Mouse (Mus musculus): ENCODE results near the gene Mul1. TPM values are rescaled to one million over a fixed set of nuclear protein-coding genes. Genes with fewer than 3 reads are reported as not detected.
A peak's percentile ranks its signal among the peaks of the same experiment; 100 is the strongest.

Mul1 gene
- total and polyA plus RNA-seq, 2 experiments = 17.4 to 28.9 TPM

DNA sequence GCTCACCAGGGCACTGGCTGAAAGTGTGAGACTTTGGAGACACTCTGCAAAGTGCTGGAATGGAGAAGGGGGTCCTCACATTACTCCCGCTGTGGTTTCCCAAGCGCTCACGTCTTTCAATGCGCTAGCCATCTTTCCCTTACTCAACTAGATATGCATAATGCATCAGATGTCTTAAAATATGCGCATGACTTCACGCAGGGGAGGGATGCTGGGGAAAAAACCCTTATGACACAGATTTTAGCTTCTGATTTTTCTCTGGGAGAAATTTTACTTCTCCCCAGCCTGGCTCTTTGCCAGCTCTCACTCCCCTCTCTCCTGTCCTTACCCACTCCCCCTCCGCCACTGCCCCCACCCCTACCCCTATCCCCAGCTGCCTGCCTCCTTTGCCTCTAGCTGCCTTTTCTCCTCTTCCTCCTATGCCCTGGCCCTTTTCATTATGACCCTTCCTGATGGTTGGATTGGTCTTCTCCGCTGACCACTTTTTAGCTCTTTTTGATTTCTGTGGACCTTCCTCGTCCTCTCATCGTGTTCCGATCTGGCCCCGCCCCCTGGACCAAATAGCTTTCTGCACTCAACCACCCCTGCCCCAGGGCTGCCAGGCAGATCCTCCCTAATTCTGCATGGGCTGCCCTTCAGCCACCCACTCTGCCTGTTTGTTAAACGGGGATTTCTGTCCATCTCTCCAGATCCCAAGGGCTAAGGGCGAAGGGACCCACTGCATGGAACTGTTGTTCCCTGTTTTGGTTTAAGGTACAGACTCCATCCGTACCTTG, 13.5 kb downstream of the Mul1 start:
- H3K4me3 ChIP-seq (ENCODE audit: insufficient read depth, low read depth, low read length) = no peak overlapping the region
- no peak overlapping the region for H3K9ac ChIP-seq (ENCODE audit: low read depth, low read length)
- no peaks in the 10 kb centered on the region for H3K4me1 ChIP-seq (ENCODE audit: control insufficient read depth, insufficient read depth, low read length)
- no peaks in the 10 kb centered on the region for H3K36me3 ChIP-seq (ENCODE audit: control insufficient read depth, insufficient read depth, low read length)
- H3K27me3 ChIP-seq (ENCODE audit: control insufficient read depth, insufficient read depth, low read length) = no peaks in the 10 kb centered on the region
- DNase-seq (ENCODE audit: extremely low read depth, low read depth, low spot score) = no peak
- no peaks in the 10 kb centered on the region for H3K79me2 ChIP-seq (ENCODE audit: control insufficient read depth, insufficient read depth, low read length)
- 54% methylated on average over 15 of the region's 15 CpGs for WGBS
- H3K27ac ChIP-seq (replicated peaks; ENCODE audit: insufficient read depth, low read depth, low read length) = no peak overlapping the region
- TF ChIP-seq CTCF (IDR thresholded peaks at IDR 0.05; ENCODE audit: low read depth, low read length) (no peak), POLR2A (IDR thresholded peaks at IDR 0.05; ENCODE audit: extremely low read depth, insufficient read depth, low read length) (no peak)

DNA sequence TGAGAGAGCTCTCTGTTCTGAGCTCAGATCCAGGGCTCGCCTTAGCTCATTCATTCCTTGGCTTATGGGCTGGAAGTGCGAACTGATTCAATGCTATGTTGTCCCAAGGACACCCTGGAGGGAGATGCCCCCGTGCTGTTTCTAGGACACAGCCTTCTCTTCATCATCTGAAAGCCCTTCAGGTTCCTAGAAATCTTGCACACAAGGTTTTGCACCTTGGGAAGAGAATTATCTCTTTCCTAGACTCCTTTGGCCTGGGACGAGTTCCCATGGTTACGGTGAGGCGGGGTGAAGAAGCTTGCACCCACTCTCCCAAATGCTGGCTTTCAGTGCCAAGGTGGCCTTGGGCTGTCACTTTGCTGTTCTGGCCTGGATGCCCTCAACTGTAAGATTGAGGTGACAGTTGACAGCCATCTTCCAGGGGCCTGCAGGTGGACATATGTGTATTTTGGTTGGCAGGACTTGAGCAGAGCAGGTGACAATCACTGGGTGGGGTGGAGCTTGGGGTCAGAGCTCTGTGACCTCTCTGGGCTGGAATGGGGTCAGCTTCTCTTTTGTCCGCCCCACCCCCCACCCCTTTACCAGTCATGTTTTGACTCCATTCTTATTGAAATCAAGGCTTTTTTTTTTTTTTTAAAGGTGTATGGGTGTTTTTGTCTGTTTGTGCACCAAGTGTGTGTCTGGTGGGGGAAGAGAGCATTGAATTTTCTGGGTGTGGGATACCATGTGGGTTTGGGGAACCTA, 14.6 kb downstream of the Mul1 start:
- TF ChIP-seq CTCF (IDR thresholded peaks at IDR 0.05; ENCODE audit: low read depth, low read length) = no peak
- TF ChIP-seq POLR2A (IDR thresholded peaks at IDR 0.05; ENCODE audit: extremely low read depth, insufficient read depth, low read length) = no peak
- no peak for DNase-seq (ENCODE audit: extremely low read depth, low read depth, low spot score)
- H3K4me3 ChIP-seq (ENCODE audit: insufficient read depth, low read depth, low read length) = no peak overlapping the region
- H3K27me3 ChIP-seq (ENCODE audit: control insufficient read depth, insufficient read depth, low read length) = no peaks in the 10 kb centered on the region
- H3K27ac ChIP-seq (replicated peaks; ENCODE audit: insufficient read depth, low read depth, low read length) = no peak overlapping the region
- H3K4me1 ChIP-seq (ENCODE audit: control insufficient read depth, insufficient read depth, low read length) = no peaks in the 10 kb centered on the region; the same call in 1 of the 2 replicates
- no peaks in the 10 kb centered on the region for H3K36me3 ChIP-seq (ENCODE audit: control insufficient read depth, insufficient read depth, low read length)
- WGBS = 80% methylated on average over 7 of the region's 7 CpGs
- no peaks in the 10 kb centered on the region for H3K79me2 ChIP-seq (ENCODE audit: control insufficient read depth, insufficient read depth, low read length)
- H3K9ac ChIP-seq (ENCODE audit: low read depth, low read length) = no peak overlapping the region

DNA sequence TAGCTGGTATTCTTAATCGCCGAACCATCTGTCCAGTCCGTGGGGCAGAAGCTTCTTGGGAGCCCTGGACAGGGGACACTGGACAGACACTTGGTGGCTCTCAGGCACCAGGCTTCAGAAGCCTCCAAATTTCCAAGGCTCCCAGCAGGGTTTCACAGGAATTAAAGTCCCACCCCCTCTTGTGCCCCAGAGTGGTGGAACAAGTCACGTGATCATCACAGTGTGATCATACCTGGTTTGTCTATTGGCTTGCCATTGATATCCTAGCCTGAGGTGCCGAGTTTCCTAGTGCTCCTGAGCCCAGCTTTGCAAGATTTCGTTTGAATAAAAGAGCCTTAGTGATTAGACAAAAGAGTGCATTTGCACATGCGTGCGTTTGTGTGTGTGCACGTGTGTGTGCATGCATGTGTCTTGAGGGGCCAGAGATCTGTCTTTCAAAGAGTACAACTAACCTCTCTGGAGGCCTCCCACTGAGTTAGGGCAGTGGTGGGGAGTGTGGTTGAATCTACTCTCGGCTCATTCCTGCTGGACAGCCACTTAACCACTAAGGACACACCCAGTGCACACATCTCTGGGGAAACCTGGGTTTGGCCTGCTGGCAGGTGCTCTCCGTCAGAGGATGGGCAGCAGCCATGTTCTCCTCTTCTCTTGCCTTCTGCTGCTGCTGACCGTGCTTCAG, 15.3 kb downstream of the Mul1 start:
- Histone ChIP-seq H3K36me3 (ENCODE audit: control insufficient read depth, insufficient read depth, low read length) (no peaks in the 10 kb centered on the region), H3K79me2 (ENCODE audit: control insufficient read depth, insufficient read depth, low read length) (no peaks in the 10 kb centered on the region), H3K4me3 (ENCODE audit: insufficient read depth, low read depth, low read length) (no peak overlapping the region), H3K4me1 (ENCODE audit: control insufficient read depth, insufficient read depth, low read length) (no peaks in the 10 kb centered on the region; the same call in 1 of the 2 replicates), H3K27ac (replicated peaks; ENCODE audit: insufficient read depth, low read depth, low read length) (no peak overlapping the region), H3K27me3 (ENCODE audit: control insufficient read depth, insufficient read depth, low read length) (no peaks in the 10 kb centered on the region), H3K9ac (ENCODE audit: low read depth, low read length) (no peak overlapping the region)
- DNase-seq (ENCODE audit: extremely low read depth, low read depth, low spot score) = no peak
- TF ChIP-seq POLR2A (IDR thresholded peaks at IDR 0.05; ENCODE audit: extremely low read depth, insufficient read depth, low read length) = no peak
- TF ChIP-seq CTCF (IDR thresholded peaks at IDR 0.05; ENCODE audit: low read depth, low read length) = no peak
- 76% methylated on average over 12 of the region's 12 CpGs for WGBS

DNA sequence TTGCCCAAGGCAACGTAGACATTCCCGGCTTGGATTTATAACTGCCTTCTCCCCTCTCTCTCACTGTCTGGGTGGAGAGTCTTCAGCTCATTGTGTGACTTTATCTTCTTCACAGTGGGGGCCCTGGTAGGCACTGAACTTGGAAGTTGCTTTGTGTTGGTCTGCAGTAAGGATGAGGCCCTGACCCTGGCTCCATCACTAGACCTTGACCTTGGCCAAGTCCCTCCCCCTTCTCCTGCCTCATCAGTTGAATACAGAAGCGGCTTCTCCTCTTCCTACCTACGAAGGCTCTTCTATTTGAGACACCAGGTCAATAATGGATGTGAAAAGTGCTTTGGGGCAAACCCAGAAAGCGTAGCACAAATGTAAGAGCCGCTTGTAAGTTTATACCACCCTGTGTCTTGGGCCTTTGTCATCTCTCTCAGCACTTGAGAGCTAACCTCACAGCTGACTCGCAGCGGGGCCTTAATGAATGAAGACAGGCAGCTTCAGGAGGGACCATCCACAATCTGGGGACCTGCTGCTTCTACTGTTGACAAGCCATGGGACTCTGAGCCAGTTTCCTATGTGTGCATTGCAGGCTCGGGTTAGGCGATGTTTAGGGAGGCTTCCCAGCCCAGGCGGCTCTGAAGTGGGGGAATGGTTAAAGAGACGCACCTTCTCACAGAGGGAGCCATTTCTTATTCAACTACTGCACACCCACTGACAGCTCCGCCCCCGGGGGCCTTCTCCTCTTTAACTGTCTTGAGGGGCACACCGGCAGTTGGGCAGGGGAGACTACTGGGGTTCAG, 18.0 kb downstream of the Mul1 start:
- no peak overlapping the region for H3K27ac ChIP-seq (replicated peaks; ENCODE audit: insufficient read depth, low read depth, low read length)
- no peak overlapping the region for H3K9ac ChIP-seq (ENCODE audit: low read depth, low read length)
- H3K79me2 ChIP-seq (ENCODE audit: control insufficient read depth, insufficient read depth, low read length) = peaks cover 10% of the 10 kb centered on the region; the same call in 1 of the 2 replicates
- H3K36me3 ChIP-seq (ENCODE audit: control insufficient read depth, insufficient read depth, low read length) = no peaks in the 10 kb centered on the region
- no peak for DNase-seq (ENCODE audit: extremely low read depth, low read depth, low spot score)
- TF ChIP-seq POLR2A (IDR thresholded peaks at IDR 0.05; ENCODE audit: extremely low read depth, insufficient read depth, low read length) (no peak), CTCF (IDR thresholded peaks at IDR 0.05; ENCODE audit: low read depth, low read length) (no peak)
- WGBS = 78% methylated on average over 15 of the region's 15 CpGs
- no peaks in the 10 kb centered on the region for H3K27me3 ChIP-seq (ENCODE audit: control insufficient read depth, insufficient read depth, low read length)
- H3K4me3 ChIP-seq (ENCODE audit: insufficient read depth, low read depth, low read length) = no peak overlapping the region
- H3K4me1 ChIP-seq (ENCODE audit: control insufficient read depth, insufficient read depth, low read length) = no peaks in the 10 kb centered on the region; the same call in 1 of the 2 replicates

DNA sequence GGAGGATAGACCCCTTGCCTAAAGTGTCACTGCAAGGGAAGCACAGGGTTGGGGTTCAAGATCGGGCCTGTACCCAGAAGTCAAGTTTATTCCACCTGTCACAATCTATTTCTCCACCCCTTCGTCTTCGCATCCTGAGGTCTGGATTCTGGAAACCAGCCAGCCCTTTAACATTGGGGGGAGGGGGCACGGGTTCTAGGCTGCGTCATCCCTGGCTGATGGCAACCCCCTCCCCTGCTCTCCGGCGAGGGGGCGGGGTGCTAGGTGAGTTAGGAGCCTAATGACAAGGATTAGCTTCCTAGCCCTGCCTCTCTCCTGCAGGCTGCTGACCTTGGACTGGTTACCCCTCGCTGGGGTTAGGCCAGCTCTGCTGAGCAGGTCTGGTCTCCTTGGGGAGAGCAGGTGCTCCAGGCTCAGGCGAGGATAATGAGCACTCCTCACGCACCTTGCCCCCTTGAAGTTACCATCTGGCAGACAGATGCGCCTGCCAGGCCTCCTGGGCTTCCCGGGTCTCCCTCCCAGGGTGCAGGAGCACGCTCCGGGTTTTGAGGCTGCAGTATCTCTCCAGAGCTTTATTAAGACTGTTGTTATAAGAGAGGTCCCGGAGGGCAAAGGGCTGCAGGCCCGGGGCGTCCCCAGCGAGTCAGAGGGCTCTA, 18.8 kb downstream of the Mul1 start:
- no peaks in the 10 kb centered on the region for H3K27me3 ChIP-seq (ENCODE audit: control insufficient read depth, insufficient read depth, low read length)

More for the DNA sequence above, 18.8 kb downstream of the Mul1 start:
- WGBS = 35% methylated on average over 19 of the region's 19 CpGs
- Histone ChIP-seq H3K4me3 (ENCODE audit: insufficient read depth, low read depth, low read length) (no peak overlapping the region; the same call in 1 of the 2 replicates), H3K4me1 (ENCODE audit: control insufficient read depth, insufficient read depth, low read length) (peaks cover 3% of the 10 kb centered on the region), H3K36me3 (ENCODE audit: control insufficient read depth, insufficient read depth, low read length) (no peaks in the 10 kb centered on the region), H3K27ac (replicated peaks; ENCODE audit: insufficient read depth, low read depth, low read length) (peak overlapping the region; percentile 79), H3K79me2 (ENCODE audit: control insufficient read depth, insufficient read depth, low read length) (peaks cover 10% of the 10 kb centered on the region; the same call in 1 of the 2 replicates), H3K9ac (ENCODE audit: low read depth, low read length) (peak overlapping the region; percentile 65; the same call in 1 of the 2 replicates)
- peak; percentile 20 for DNase-seq (ENCODE audit: extremely low read depth, low read depth, low spot score)
- TF ChIP-seq POLR2A (IDR thresholded peaks at IDR 0.05; ENCODE audit: extremely low read depth, insufficient read depth, low read length) (no peak), CTCF (IDR thresholded peaks at IDR 0.05; ENCODE audit: low read depth, low read length) (no peak)

Measured in liver, adult 2 months (tissue).